Mouse (Mus musculus): Measurements from ENCODE around the gene Scgb2b7. TPM values are rescaled to one million over a fixed set of nuclear protein-coding genes. Genes with fewer than 3 reads are reported as not detected.
"Not testable (repeated sequence)": the region's sequence is repeated elsewhere in the genome, so short reads cannot be mapped to it uniquely, and the experiment has no call there.

Gene Scgb2b7
- polyA plus RNA-seq (2015; fragmentation: Nextera tagmentation; extraction: Ambion mirVana): not detected in 2 replicates

- not testable (repeated sequence) for H3K9ac ChIP-seq; H3K27me3 ChIP-seq; H3K4me1 ChIP-seq; ATAC-seq; H3K36me3 ChIP-seq (ENCODE audit: poor library complexity, severe bottlenecking); H3K4me3 ChIP-seq; H3K9me3 ChIP-seq (replicated peaks); H3K4me2 ChIP-seq; H3K27ac ChIP-seq
Observed at GRCm38 (mm10) chr7:31705657-31706056, at the start of gene Scgb2b7. Gene Scgb2b7 (minus strand): TSS chr7:31705757.

- not testable (repeated sequence) for H3K4me3 ChIP-seq; H3K4me2 ChIP-seq; H3K9me3 ChIP-seq (replicated peaks); ATAC-seq; H3K36me3 ChIP-seq (ENCODE audit: poor library complexity, severe bottlenecking); H3K9ac ChIP-seq; H3K27ac ChIP-seq; H3K4me1 ChIP-seq; H3K27me3 ChIP-seq
- 78% methylated on average over 4 of the region's 5 CpGs for WGBS
Observed at GRCm38 (mm10) chr7:31712365-31712764, 6.8 kb upstream of the Scgb2b7 start, which contains the start of gene Scgb1b7. Gene Scgb1b7 (plus strand): TSS chr7:31712665.

Other genes starting within 250 kb of the Scgb2b7 start
- gene Scgb1b7, start 6.9 kb upstream of the Scgb2b7 start, polyA plus RNA-seq (2015; fragmentation: Nextera tagmentation; extraction: Ambion mirVana): not detected in 2 replicates

Data from forebrain, embryonic 13.5 days (tissue).